Mouse (Mus musculus): ENCODE measurements at regions not wholly inside any gene's neighbourhood (a gene's known extent, or its start where the extent isn't known, plus 50 kb on each side); places are given as distances from the start of the nearest gene placed in this dataset.
A peak's percentile ranks its signal among the peaks of the same experiment; 100 is the strongest.
"Not testable (repeated sequence)": the region's sequence is repeated elsewhere in the genome, so short reads cannot be mapped to it uniquely, and the experiment has no call there.

- ChIA-PET CTCF (interaction anchor here (0.8 kb wide), 1 partner anchor 9 kb away, joined by 3 read pairs; no protein-coding TSS in a partner anchor), POLR2A (no interaction called here)
- H3K27me3 ChIP-seq: no peaks in the 10 kb centered on the region
- ATAC-seq: no peak
- in situ Hi-C loops (cut with MboI; ENCODE audit: low pct_unique_long_range_greater_than_20kb): no loop called here
- DNase-seq (ENCODE audit: low read depth, low spot score): no peak
- no peak for TF ChIP-seq CTCF (IDR thresholded peaks at IDR 0.05)
Observed at GRCm38 (mm10) chr2:166457381-166458172, 256.1 kb downstream of the Prex1 start.

GRCm38 (mm10) chr2:166454160-166454888 lies 259.3 kb downstream of the Prex1 start:
- POLR2A ChIA-PET; CTCF ChIA-PET; ATAC-seq; H3K27me3 ChIP-seq; DNase-seq (ENCODE audit: low read depth, low spot score); in situ Hi-C loops (cut with MboI; ENCODE audit: low pct_unique_long_range_greater_than_20kb): not testable (repeated sequence)

GRCm38 (mm10) chr2:166450964-166451363 lies 262.7 kb downstream of the Prex1 start:
- CTCF ChIA-PET: no interaction called here
- no peak for ATAC-seq
- no peaks in the 10 kb centered on the region for H3K27me3 ChIP-seq
- no peak for DNase-seq (ENCODE audit: low read depth, low spot score)
- POLR2A ChIA-PET: interaction anchor here (0.6 kb wide), 1 partner anchor 177 kb away, joined by 3 read pairs; no protein-coding TSS in a partner anchor
- TF ChIP-seq CTCF (IDR thresholded peaks at IDR 0.05): no peak
- in situ Hi-C loops (cut with MboI; ENCODE audit: low pct_unique_long_range_greater_than_20kb): no loop called here

- ChIA-PET CTCF (no interaction called here), POLR2A (no interaction called here)
- H3K27me3 ChIP-seq: no peaks in the 10 kb centered on the region
- ATAC-seq (no peak), DNase-seq (ENCODE audit: low read depth, low spot score) (no peak)
- in situ Hi-C loops (cut with MboI; ENCODE audit: low pct_unique_long_range_greater_than_20kb): no loop called here
- no peak for TF ChIP-seq CTCF (IDR thresholded peaks at IDR 0.05)
Observed at GRCm38 (mm10) chr2:166450380-166450779, 263.3 kb downstream of the Prex1 start.

- POLR2A ChIA-PET: no interaction called here
- DNase-seq (ENCODE audit: low read depth, low spot score) (no peak), ATAC-seq (no peak)
- TF ChIP-seq CTCF (IDR thresholded peaks at IDR 0.05): no peak
- CTCF ChIA-PET: interaction anchor here (0.9 to 1.4 kb wide), 2 partner anchors 8 to 9 kb away, joined by 3 read pairs; no protein-coding TSS in a partner anchor
- no peaks in the 10 kb centered on the region for H3K27me3 ChIP-seq
- in situ Hi-C loops (cut with MboI; ENCODE audit: low pct_unique_long_range_greater_than_20kb): loop anchor here (5.0 kb wide), 1 partner anchor 291 kb away; the partner anchor contains the start of gene Sulf2
Observed at GRCm38 (mm10) chr2:166448724-166449123, 264.9 kb downstream of the Prex1 start.

GRCm38 (mm10) chr2:166448161-166448560 lies 265.5 kb downstream of the Prex1 start:
- DNase-seq (ENCODE audit: low read depth, low spot score): peak; percentile 99
- CTCF ChIA-PET: interaction anchor here (1.4 kb wide), 1 partner anchor 10 kb away, joined by 3 read pairs; no protein-coding TSS in a partner anchor
- ATAC-seq: peak; percentile 73
- H3K27me3 ChIP-seq: no peaks in the 10 kb centered on the region
- no peak for TF ChIP-seq CTCF (IDR thresholded peaks at IDR 0.05)
- in situ Hi-C loops (cut with MboI; ENCODE audit: low pct_unique_long_range_greater_than_20kb): loop anchor here (5.0 kb wide), 1 partner anchor 291 kb away; the partner anchor contains the start of gene Sulf2
- POLR2A ChIA-PET: no interaction called here

- no peak for ATAC-seq
- TF ChIP-seq CTCF (IDR thresholded peaks at IDR 0.05): no peak
Observed at GRCm38 (mm10) chr2:166446536-166446935, 267.1 kb downstream of the Prex1 start.

GRCm38 (mm10) chr2:166445824-166446223 lies 267.8 kb downstream of the Prex1 start:
- DNase-seq (ENCODE audit: low read depth, low spot score); H3K27me3 ChIP-seq; ATAC-seq; CTCF ChIA-PET; POLR2A ChIA-PET: not testable (repeated sequence)
- in situ Hi-C loops (cut with MboI; ENCODE audit: low pct_unique_long_range_greater_than_20kb): loop anchor here (5.0 kb wide), 1 partner anchor 289 kb away; the partner anchor contains the start of gene Sulf2

More at GRCm38 (mm10) chr2:166446536-166446935, 267.1 kb downstream of the Prex1 start:
- in situ Hi-C loops (cut with MboI; ENCODE audit: low pct_unique_long_range_greater_than_20kb): loop anchor here (5.0 kb wide), 1 partner anchor 289 kb away; the partner anchor contains the start of gene Sulf2
- no peak for DNase-seq (ENCODE audit: low read depth, low spot score)
- ChIA-PET CTCF (no interaction called here), POLR2A (no interaction called here)
- H3K27me3 ChIP-seq: no peaks in the 10 kb centered on the region

- CTCF ChIA-PET: no interaction called here
- no peak for TF ChIP-seq CTCF (IDR thresholded peaks at IDR 0.05)
- H3K27me3 ChIP-seq: no peaks in the 10 kb centered on the region
- POLR2A ChIA-PET: no interaction called here
- ATAC-seq: no peak
- in situ Hi-C loops (cut with MboI; ENCODE audit: low pct_unique_long_range_greater_than_20kb): loop anchor here (5.0 kb wide), 1 partner anchor 346 kb away; no protein-coding TSS in a partner anchor
- no peak for DNase-seq (ENCODE audit: low read depth, low spot score)
Observed at GRCm38 (mm10) chr2:166442997-166443396, 270.6 kb downstream of the Prex1 start.

GRCm38 (mm10) chr2:166439847-166440775 lies 273.5 kb downstream of the Prex1 start:
- POLR2A ChIA-PET: no interaction called here
- peak; percentile 70 for TF ChIP-seq CTCF (IDR thresholded peaks at IDR 0.05)
- in situ Hi-C loops (cut with MboI; ENCODE audit: low pct_unique_long_range_greater_than_20kb): loop anchor here (5.0 kb wide), 1 partner anchor 343 kb away; no protein-coding TSS in a partner anchor
- CTCF ChIA-PET: interaction anchor here (1.0 to 2.0 kb wide), 6 partner anchors 9 to 285 kb away, joined by 3 to 6 read pairs (median 4); partner anchors contain the start of gene Sulf2
- ATAC-seq (no peak), DNase-seq (ENCODE audit: low read depth, low spot score) (no peak)
- H3K27me3 ChIP-seq: no peaks in the 10 kb centered on the region
